Mouse (Mus musculus) A20 (cell line): ENCODE results near the gene Ralgds.

Experiments
- DNase-seq: peaks from one replicate; pipeline ENCODE4 v3.0.0-alpha.2; 2011; ENCODE audit warnings: low read depth, low spot score

Gene Ralgds

DNA sequence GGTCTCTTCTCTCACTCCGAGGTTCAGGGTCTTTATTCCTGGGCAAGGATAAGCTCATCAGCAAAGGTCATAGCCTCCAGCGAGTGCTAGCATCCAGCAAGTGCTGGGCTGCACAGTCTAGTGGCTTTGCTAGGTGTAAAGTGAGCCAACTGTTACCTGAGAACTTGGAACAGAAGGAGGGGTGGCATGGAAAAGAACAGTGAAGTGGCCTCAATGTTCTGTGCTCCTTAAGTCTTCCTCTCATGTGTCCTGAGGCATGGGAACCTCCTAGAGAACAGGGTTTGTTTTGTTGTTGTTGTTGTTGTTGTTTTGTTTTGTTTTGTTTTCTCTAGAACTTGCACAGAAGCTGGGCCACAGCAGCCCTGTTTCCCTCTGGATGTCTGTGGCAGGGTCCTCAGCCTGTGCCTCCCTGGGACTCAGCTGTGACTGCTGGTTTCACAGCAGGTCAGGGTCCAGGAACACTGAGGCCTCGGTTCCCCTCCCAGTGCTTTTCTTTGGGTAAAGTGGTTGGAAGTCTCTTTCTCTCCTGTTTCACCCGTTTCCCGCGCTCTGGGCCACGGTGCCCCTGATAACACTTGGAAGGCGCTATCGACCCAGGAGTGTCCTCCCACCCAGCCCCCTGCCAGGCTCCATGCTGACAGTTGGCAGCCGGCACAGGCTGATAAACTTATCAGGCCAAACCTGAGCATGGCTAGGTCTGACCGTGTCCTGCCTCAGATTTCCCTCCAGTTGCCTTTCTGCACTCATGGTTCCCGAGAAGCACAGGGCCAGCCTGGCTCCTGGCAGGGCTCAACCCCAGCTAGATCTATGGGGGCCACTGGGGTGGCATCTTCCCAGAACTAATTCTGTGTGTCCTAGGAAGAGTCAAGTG, 89.0 kb downstream of the Ralgds start:
- no peak for DNase-seq
